Mouse (Mus musculus) adrenal gland, postnatal 36 days (tissue): ENCODE data around the gene Ndc1. TPM values are rescaled to one million over a fixed set of nuclear protein-coding genes. Genes with fewer than 3 reads are reported as not detected.
"Not testable (repeated sequence)": the region's sequence is repeated elsewhere in the genome, so short reads cannot be mapped to it uniquely, and the experiment has no call there.

Experiments used
- DNase-seq, 2 experiments: peaks; one replicate each; pipeline ENCODE4 v3.0.0; 2021; ENCODE audit warnings: mixed read lengths in 1 of 2
- total RNA-seq, 2 experiments: library from RNA; stranded (reverse); gene quantifications; 2 replicates each; pipeline ENCODE4 v1.2.3; 2021

Ndc1 gene
- total RNA-seq, 2 experiments from 2014 or later = 9.5 to 12.4 TPM

- no peak for DNase-seq
Measured at GRCm38 (mm10) chr4:107364190-107364639, 3.4 kb upstream of the Ndc1 start.

- DNase-seq = not testable (repeated sequence)
Measured at GRCm38 (mm10) chr4:107366408-107366807, 1.2 kb upstream of the Ndc1 start.

GRCm38 (mm10) chr4:107372304-107372703, 4.7 kb downstream of the Ndc1 start:
- DNase-seq = no peak

- DNase-seq = no peak
Measured at GRCm38 (mm10) chr4:107374677-107375076, 7.1 kb downstream of the Ndc1 start.

- DNase-seq = no peak
Measured at GRCm38 (mm10) chr4:107378954-107379353, 11.4 kb downstream of the Ndc1 start.

GRCm38 (mm10) chr4:107380871-107381270, 13.3 kb downstream of the Ndc1 start:
- no peak for DNase-seq

- peak in 1 of 2 experiments; percentile 19 for DNase-seq
Measured at GRCm38 (mm10) chr4:107387038-107387437, 19.5 kb downstream of the Ndc1 start.

- DNase-seq = no peak
Measured at GRCm38 (mm10) chr4:107387465-107387864, 19.9 kb downstream of the Ndc1 start.

- no peak for DNase-seq
Measured at GRCm38 (mm10) chr4:107388291-107388690, 20.7 kb downstream of the Ndc1 start.

- DNase-seq = no peak
Measured at GRCm38 (mm10) chr4:107389345-107389744, 21.8 kb downstream of the Ndc1 start.

GRCm38 (mm10) chr4:107393771-107394170, 26.2 kb downstream of the Ndc1 start:
- no peak for DNase-seq

GRCm38 (mm10) chr4:107420202-107420601, 52.6 kb downstream of the Ndc1 start:
- DNase-seq = no peak

GRCm38 (mm10) chr4:107421711-107422110, 54.1 kb downstream of the Ndc1 start:
- peak in 1 of 2 experiments; percentile 18 for DNase-seq

- peak; percentile 42 to 66 for DNase-seq
Measured at GRCm38 (mm10) chr4:107422176-107422575, 54.6 kb downstream of the Ndc1 start.

GRCm38 (mm10) chr4:107425616-107426015, 58.0 kb downstream of the Ndc1 start:
- DNase-seq = peak; percentile 15 to 50

- no peak for DNase-seq
Measured at GRCm38 (mm10) chr4:107426631-107427030, 59.0 kb downstream of the Ndc1 start.

GRCm38 (mm10) chr4:107432717-107433116, 65.1 kb downstream of the Ndc1 start:
- DNase-seq = peak; percentile 63 to 73

- no peak for DNase-seq
Measured at GRCm38 (mm10) chr4:107433998-107434355, 66.4 kb downstream of the Ndc1 start.

- peak; percentile 87 to 89 for DNase-seq
Measured at GRCm38 (mm10) chr4:107434356-107435237, 67.0 kb downstream of the Ndc1 start, which contains the start of gene Glis1. TSS of gene Glis1 (plus strand) at chr4:107434591.

- DNase-seq = no peak
Measured at GRCm38 (mm10) chr4:107435238-107435946, 67.8 kb downstream of the Ndc1 start.

- no peak for DNase-seq
Measured at GRCm38 (mm10) chr4:107436476-107436875, 68.9 kb downstream of the Ndc1 start.

GRCm38 (mm10) chr4:107438741-107439140, 71.2 kb downstream of the Ndc1 start:
- DNase-seq = no peak

- DNase-seq = no peak
Measured at GRCm38 (mm10) chr4:107440306-107440705, 72.7 kb downstream of the Ndc1 start.
